In genomic region chr3:135579179-135579578, GRCm38 (mm10) we compare ENCODE assay signal across 10 mouse cellular contexts.
DNase-seq lines count a peak whose midpoint lies in the region; ATAC-seq and TF ChIP-seq lines count a peak whose summit lies in the region.
"Had no signal": no experiment of that assay in that cellular context is flagged by ENCODE, and none has a peak within 500 bp of the region (broad histone marks: within the 10 kb centered on the region; RNA-seq: fewer than 3 reads in every experiment).

No protein-coding gene starts in this region.

- no peaks in the 10 kb centered on the region for H3K27me3 ChIP-seq in embryonic facial prominence, embryonic 10.5 days (replicated peaks; ENCODE audit: low read depth, poor library complexity, severe bottlenecking)
- H3K27me3 ChIP-seq in stomach, postnatal 0 days (ENCODE audit: control insufficient read depth, insufficient read depth, low read length), result no peaks in the 10 kb centered on the region
- H3K27me3 ChIP-seq in midbrain, embryonic 15.5 days (replicated peaks), result no peaks in the 10 kb centered on the region
- H3K27me3 ChIP-seq: embryonic facial prominence, embryonic 15.5 days had no signal

- intact Hi-C loops in heart, postnatal 14 days (cut with DNase I), result no loop called here

- H3K4me1 ChIP-seq in embryonic facial prominence, embryonic 10.5 days, result peaks cover 36% of the 10 kb centered on the region
- H3K4me1 ChIP-seq in stomach, postnatal 0 days (replicated peaks; ENCODE audit: control insufficient read depth, insufficient read depth), result no peaks in the 10 kb centered on the region; the same call in 1 of the 2 replicates
- peaks cover 6% of the 10 kb centered on the region for H3K4me1 ChIP-seq in midbrain, embryonic 15.5 days

- peak overlapping the region; percentile 66 for H3K27ac ChIP-seq in embryonic facial prominence, embryonic 10.5 days (replicated peaks)
- no peak overlapping the region for H3K27ac ChIP-seq in stomach, postnatal 0 days (replicated peaks)
- no peak overlapping the region for H3K27ac ChIP-seq in midbrain, embryonic 15.5 days
- H3K27ac ChIP-seq: embryonic facial prominence, embryonic 15.5 days had no signal

- peaks cover 3% of the 10 kb centered on the region for H3K36me3 ChIP-seq in embryonic facial prominence, embryonic 10.5 days (replicated peaks)
- H3K36me3 ChIP-seq in stomach, postnatal 0 days (ENCODE audit: control insufficient read depth, insufficient read depth, low read length), result no peaks in the 10 kb centered on the region
- no peaks in the 10 kb centered on the region; the same call in 1 of the 2 replicates for H3K36me3 ChIP-seq in midbrain, embryonic 15.5 days (replicated peaks)

- H3K9me3 ChIP-seq in embryonic facial prominence, embryonic 10.5 days, result no peaks in the 10 kb centered on the region
- H3K9me3 ChIP-seq in stomach, postnatal 0 days (ENCODE audit: control insufficient read depth, low read length), result no peaks in the 10 kb centered on the region
- no peaks in the 10 kb centered on the region for H3K9me3 ChIP-seq in midbrain, embryonic 15.5 days

- 63% methylated on average over 4 of the region's 4 CpGs for WGBS in embryonic facial prominence, embryonic 10.5 days
- WGBS in stomach, postnatal 0 days, result 51% methylated on average over 4 of the region's 4 CpGs
- WGBS in midbrain, embryonic 15.5 days, result 63% methylated on average over 4 of the region's 4 CpGs

- H3K9ac ChIP-seq in stomach, postnatal 0 days (ENCODE audit: low read length), result no peak overlapping the region
- H3K9ac ChIP-seq in midbrain, embryonic 15.5 days, result no peak overlapping the region
- H3K9ac ChIP-seq: embryonic facial prominence, embryonic 15.5 days had no signal

- no peak overlapping the region for H3K4me3 ChIP-seq in embryonic facial prominence, embryonic 10.5 days
- H3K4me3 ChIP-seq in stomach, postnatal 0 days (ENCODE audit: low read depth, low read length), result no peak overlapping the region
- H3K4me3 ChIP-seq in midbrain, embryonic 15.5 days, result no peak overlapping the region
- H3K4me3 ChIP-seq: embryonic facial prominence, embryonic 15.5 days had no signal

- peak; percentile 21 for DNase-seq in lung, postnatal 14 days
- no peak for DNase-seq in lung, postnatal 36 days
- DNase-seq in embryonic facial prominence, embryonic 10.5 days (ENCODE audit: low spot score), result no peak
- peak; percentile 42 to 54 for DNase-seq in heart, postnatal 14 days
- no peak for DNase-seq in stomach, postnatal 0 days (ENCODE audit: low spot score)
- DNase-seq in thymus, adult 18-20 months, result no peak
- DNase-seq: cerebellum, adult 8-10 months; lung, postnatal 4 days had no signal

- TF ChIP-seq CTCF in stomach, postnatal 0 days (IDR thresholded peaks at IDR 0.05; ENCODE audit: low read depth), result no peak

- ATAC-seq in stomach, postnatal 0 days (ENCODE audit: low FRiP score, low TSS enrichment), result peak; percentile 46; the same call in 1 of the 2 replicates
- ATAC-seq in midbrain, embryonic 15.5 days (replicated peaks), result no peak

- no peak overlapping the region for H3K4me2 ChIP-seq in stomach, postnatal 0 days (replicated peaks; ENCODE audit: low read depth)
- no peak overlapping the region for H3K4me2 ChIP-seq in midbrain, embryonic 15.5 days
- H3K4me2 ChIP-seq: embryonic facial prominence, embryonic 15.5 days had no signal

- no peak for TF ChIP-seq EP300 in stomach, postnatal 0 days (optimal IDR thresholded peaks at IDR 0.05)

Comparison
In these comparisons a context has a peak if more than half of its experiments do, and no peak if none do; other contexts are left out.
1. DNase-seq: peak in lung, postnatal 14 days (single experiment) and heart, postnatal 14 days (2 of 2); none in lung, postnatal 36 days (single experiment), embryonic facial prominence, embryonic 10.5 days (single experiment), stomach, postnatal 0 days (single experiment) and thymus, adult 18-20 months (0 of 2).